Mouse (Mus musculus): ENCODE data around the gene Fcgr3. TPM values are rescaled to one million over a fixed set of nuclear protein-coding genes. Genes with fewer than 3 reads are reported as not detected.
"Not testable (repeated sequence)": the region's sequence is repeated elsewhere in the genome, so short reads cannot be mapped to it uniquely, and the experiment has no call there.

The Fcgr3 gene
- total RNA-seq (2014; rRNA removed) (11.5 and 14.5 TPM in 2 replicates), polyA plus RNA-seq (2012; rRNA removed) (2.6 and 4.5 TPM in 2 replicates)

GRCm38 (mm10) chr1:171064491-171065242 is at the start of gene Fcgr3:
Gene Fcgr3 (minus strand): TSS chr1:171064935.
- 1% methylated on average over 45 of the region's 75 CpGs for WGBS
- DNase-seq (ENCODE audit: extremely low read depth, low read depth, low spot score), result peak; percentile 48
- H3K9ac ChIP-seq (ENCODE audit: low read depth, low read length), result peak within 1 kb of the TSS; percentile 6; the same call in 1 of the 2 replicates

GRCm38 (mm10) chr1:171113873-171114299 is 49.2 kb upstream of the Fcgr3 start, which contains the start of gene Cfap126:
Gene Cfap126 (plus strand): TSS chr1:171113918.
- 4% methylated on average over 24 of the region's 24 CpGs for WGBS
- H3K4me3 ChIP-seq (ENCODE audit: insufficient read depth, low read depth, low read length), result peak within 1 kb of the TSS; percentile 68
- peaks cover 11% of the 10 kb centered on the region for H3K4me1 ChIP-seq (ENCODE audit: control insufficient read depth, insufficient read depth, low read length)
- no peaks in the 10 kb centered on the region for H3K36me3 ChIP-seq (ENCODE audit: control insufficient read depth, insufficient read depth, low read length)
- DNase-seq (ENCODE audit: extremely low read depth, low read depth, low spot score), result peak; percentile 89
- TF ChIP-seq CTCF (IDR thresholded peaks at IDR 0.05; ENCODE audit: low read depth, low read length), result no peak
- TF ChIP-seq POLR2A (IDR thresholded peaks at IDR 0.05; ENCODE audit: extremely low read depth, insufficient read depth, low read length), result peak; percentile 64; the same call in 1 of the 2 replicates
- no peaks in the 10 kb centered on the region for H3K79me2 ChIP-seq (ENCODE audit: control insufficient read depth, insufficient read depth, low read length)
- H3K27me3 ChIP-seq (ENCODE audit: control insufficient read depth, insufficient read depth, low read length), result no peaks in the 10 kb centered on the region
- H3K9ac ChIP-seq (ENCODE audit: low read depth, low read length), result peak within 1 kb of the TSS; percentile 76
- peak within 1 kb of the TSS; percentile 78 for H3K27ac ChIP-seq (replicated peaks; ENCODE audit: insufficient read depth, low read depth, low read length)

More at GRCm38 (mm10) chr1:171064491-171065242, at the start of gene Fcgr3:
- H3K4me1 ChIP-seq (ENCODE audit: control insufficient read depth, insufficient read depth, low read length); H3K79me2 ChIP-seq (ENCODE audit: control insufficient read depth, insufficient read depth, low read length); H3K36me3 ChIP-seq (ENCODE audit: control insufficient read depth, insufficient read depth, low read length); H3K27ac ChIP-seq (replicated peaks; ENCODE audit: insufficient read depth, low read depth, low read length): not testable (repeated sequence)
- Histone ChIP-seq H3K27me3 (ENCODE audit: control insufficient read depth, insufficient read depth, low read length) (peaks cover 20% of the 10 kb centered on the region), H3K4me3 (ENCODE audit: insufficient read depth, low read depth, low read length) (peak within 1 kb of the TSS; percentile 46)
- TF ChIP-seq CTCF (IDR thresholded peaks at IDR 0.05; ENCODE audit: low read depth, low read length), result peak; percentile 54

DNA sequence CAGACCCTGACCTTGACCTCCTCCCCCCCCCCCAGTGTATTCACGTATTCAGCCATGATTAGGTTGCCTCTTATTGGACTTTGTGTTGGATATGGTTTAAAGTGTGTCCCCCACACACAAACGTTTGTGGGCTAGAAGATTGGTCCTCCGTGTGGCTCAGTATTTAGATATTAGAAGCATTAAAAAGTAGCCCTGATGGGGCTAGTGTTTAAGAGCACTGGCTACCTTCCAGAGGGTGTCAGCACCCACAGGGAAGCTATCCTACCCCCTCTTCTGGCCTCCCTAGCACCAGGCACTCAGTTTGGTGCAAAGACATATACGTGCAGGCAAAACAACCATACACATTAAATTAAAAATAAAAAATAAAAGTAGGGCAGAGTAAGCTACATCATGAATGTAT is 48.3 kb upstream of the Fcgr3 start:
- no peaks in the 10 kb centered on the region for H3K79me2 ChIP-seq (ENCODE audit: control insufficient read depth, insufficient read depth, low read length)
- 68% methylated on average over 4 of the region's 4 CpGs for WGBS
- no peak overlapping the region for H3K4me3 ChIP-seq (ENCODE audit: insufficient read depth, low read depth, low read length)

GRCm38 (mm10) chr1:171111781-171112575 is 47.2 kb upstream of the Fcgr3 start:
- H3K4me1 ChIP-seq (ENCODE audit: control insufficient read depth, insufficient read depth, low read length), result peaks cover 11% of the 10 kb centered on the region
- H3K4me3 ChIP-seq (ENCODE audit: insufficient read depth, low read depth, low read length), result peak overlapping the region; percentile 50
- peak; percentile 70 for DNase-seq (ENCODE audit: extremely low read depth, low read depth, low spot score)
- H3K36me3 ChIP-seq (ENCODE audit: control insufficient read depth, insufficient read depth, low read length), result no peaks in the 10 kb centered on the region
- WGBS, result 7% methylated on average over 15 of the region's 15 CpGs
- H3K79me2 ChIP-seq (ENCODE audit: control insufficient read depth, insufficient read depth, low read length), result no peaks in the 10 kb centered on the region
- H3K27ac ChIP-seq (replicated peaks; ENCODE audit: insufficient read depth, low read depth, low read length), result peak overlapping the region; percentile 63
- no peak for TF ChIP-seq POLR2A (IDR thresholded peaks at IDR 0.05; ENCODE audit: extremely low read depth, insufficient read depth, low read length)
- TF ChIP-seq CTCF (IDR thresholded peaks at IDR 0.05; ENCODE audit: low read depth, low read length), result no peak
- H3K9ac ChIP-seq (ENCODE audit: low read depth, low read length), result peak overlapping the region; percentile 63
- no peaks in the 10 kb centered on the region for H3K27me3 ChIP-seq (ENCODE audit: control insufficient read depth, insufficient read depth, low read length)

More for the DNA sequence above, 48.3 kb upstream of the Fcgr3 start:
- Histone ChIP-seq H3K27ac (replicated peaks; ENCODE audit: insufficient read depth, low read depth, low read length) (0 out of 2 replicates have a peak overlapping the region, but pooled peaks have one; percentile 78), H3K9ac (ENCODE audit: low read depth, low read length) (no peak overlapping the region), H3K4me1 (ENCODE audit: control insufficient read depth, insufficient read depth, low read length) (peaks cover 11% of the 10 kb centered on the region), H3K36me3 (ENCODE audit: control insufficient read depth, insufficient read depth, low read length) (no peaks in the 10 kb centered on the region), H3K27me3 (ENCODE audit: control insufficient read depth, insufficient read depth, low read length) (no peaks in the 10 kb centered on the region)
- DNase-seq (ENCODE audit: extremely low read depth, low read depth, low spot score), result no peak
- no peak for TF ChIP-seq CTCF (IDR thresholded peaks at IDR 0.05; ENCODE audit: low read depth, low read length)
- no peak for TF ChIP-seq POLR2A (IDR thresholded peaks at IDR 0.05; ENCODE audit: extremely low read depth, insufficient read depth, low read length)

GRCm38 (mm10) chr1:171111020-171111780 is 46.5 kb upstream of the Fcgr3 start:
- Histone ChIP-seq H3K4me3 (ENCODE audit: insufficient read depth, low read depth, low read length) (peak overlapping the region; percentile 56), H3K4me1 (ENCODE audit: control insufficient read depth, insufficient read depth, low read length) (peaks cover 11% of the 10 kb centered on the region), H3K27me3 (ENCODE audit: control insufficient read depth, insufficient read depth, low read length) (no peaks in the 10 kb centered on the region), H3K27ac (replicated peaks; ENCODE audit: insufficient read depth, low read depth, low read length) (peak overlapping the region; percentile 63), H3K36me3 (ENCODE audit: control insufficient read depth, insufficient read depth, low read length) (no peaks in the 10 kb centered on the region), H3K9ac (ENCODE audit: low read depth, low read length) (peak overlapping the region; percentile 63), H3K79me2 (ENCODE audit: control insufficient read depth, insufficient read depth, low read length) (no peaks in the 10 kb centered on the region)
- WGBS, result under 1% methylated on average over 38 of the region's 38 CpGs
- TF ChIP-seq POLR2A (IDR thresholded peaks at IDR 0.05; ENCODE audit: extremely low read depth, insufficient read depth, low read length), result no peak
- TF ChIP-seq CTCF (IDR thresholded peaks at IDR 0.05; ENCODE audit: low read depth, low read length), result peak; percentile 92
- peak; percentile 82 for DNase-seq (ENCODE audit: extremely low read depth, low read depth, low spot score)
